Mouse (Mus musculus): ENCODE data around the gene Tuba8.

DNA sequence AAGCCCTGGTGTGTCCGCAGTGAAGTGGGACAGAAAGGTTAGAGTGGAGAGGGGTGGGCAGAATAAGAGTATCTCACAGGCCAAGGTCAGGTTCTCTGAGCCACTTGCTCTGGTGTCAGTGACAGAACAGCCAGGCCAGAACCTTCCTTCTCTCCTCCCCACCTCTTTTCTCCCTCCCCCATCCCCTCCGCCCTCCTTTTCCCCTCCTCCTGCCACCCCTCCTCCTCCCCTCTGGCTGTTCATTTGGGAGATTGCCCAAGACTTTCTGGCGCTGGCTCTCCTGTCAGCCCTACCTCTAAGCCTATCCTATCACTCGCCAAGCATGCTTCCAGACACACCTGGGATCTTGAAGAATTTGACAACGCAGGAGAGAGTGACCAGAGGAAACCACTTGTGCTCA, 1.2 kb downstream of the Tuba8 start:
- TF ChIP-seq CTCF (IDR thresholded peaks at IDR 0.05; ENCODE audit: extremely low read depth, insufficient read depth, low read length): no peak
- no peak for TF ChIP-seq POLR2A (IDR thresholded peaks at IDR 0.05; ENCODE audit: extremely low read depth, insufficient read depth, low read length)

All from cortical plate, adult 2 months (tissue).